Mouse (Mus musculus) stomach, postnatal 0 days (tissue): ENCODE measurements around the gene Krt4. TPM values are rescaled to one million over a fixed set of nuclear protein-coding genes. Genes with fewer than 3 reads are reported as not detected.

Experiments
- ATAC-seq: fragments of 200-750 bp; cut with Nextera tagmentation; 2 replicates; pipeline ENCODE4 v1.8.0; 2017; ENCODE audit not compliant: low FRiP score, low TSS enrichment
- DNase-seq: peaks from one replicate; pipeline ENCODE4 v3.0.0-alpha.2; 2016; ENCODE audit warnings: low spot score
- H3K27ac ChIP-seq: fragments of 300-500 bp; sonication (generic); replicated peaks from 2 replicates; pipeline ENCODE4 v1.5.1; 2014; ENCODE audit warnings: mild to moderate bottlenecking, control low read depth
- H3K27me3 ChIP-seq: fragments of 300-500 bp; sonication (generic); 2 replicates; pipeline ENCODE4 v1.6.1; 2014; ENCODE audit warnings: low read length; ENCODE audit not compliant: control insufficient read depth, insufficient read depth
- H3K36me3 ChIP-seq: fragments of 300-500 bp; sonication (generic); 2 replicates; pipeline ENCODE4 v1.6.1; 2014; ENCODE audit warnings: low read length, mixed read lengths; ENCODE audit not compliant: control insufficient read depth, insufficient read depth
- H3K4me1 ChIP-seq: fragments of 300-500 bp; sonication (generic); replicated peaks from 2 replicates; pipeline ENCODE4 v1.6.1; 2014; ENCODE audit warnings: antibody characterized with exemption; ENCODE audit not compliant: control insufficient read depth, insufficient read depth
- H3K4me2 ChIP-seq: fragments of 300-500 bp; sonication (generic); replicated peaks from 2 replicates; pipeline ENCODE4 v1.6.1; 2014; ENCODE audit warnings: low read depth, mild to moderate bottlenecking, control low read depth, moderate library complexity
- H3K4me3 ChIP-seq: fragments of 300-500 bp; sonication (generic); 2 replicates; pipeline ENCODE4 v1.5.1; 2014; ENCODE audit warnings: low read depth, low read length, control low read depth
- H3K9ac ChIP-seq: fragments of 300-500 bp; sonication (generic); 2 replicates; pipeline ENCODE4 v1.6.1; 2014; ENCODE audit warnings: mild to moderate bottlenecking, low read length, control low read depth, mixed read lengths
- H3K9me3 ChIP-seq: fragments of 300-500 bp; sonication (generic); 2 replicates; pipeline ENCODE4 v1.6.1; 2016; ENCODE audit warnings: low read length; ENCODE audit not compliant: control insufficient read depth
- CTCF ChIP-seq: IDR thresholded peaks from 2 replicates; pipeline ENCODE4 v1.5.1; 2016; ENCODE audit warnings: antibody characterized with exemption, low read depth, mild to moderate bottlenecking, moderate library complexity
- EP300 ChIP-seq: optimal IDR thresholded peaks from 2 replicates; pipeline ENCODE3; 2016; ENCODE audit warnings: antibody characterized with exemption
- WGBS: fragments of 180-500 bp; shearing (Covaris S2); extraction: QIAGEN DNeasy Blood & Tissue Kit; methylation state at CpG from one replicate; pipeline ENCODE4 v1.1.7; 2014; 5-methylcytosine and 5-hydroxymethylcytosine counted together
- polyA plus RNA-seq: library from polyadenylated mRNA; unstranded; fragments of >200 nt; fragmentation: Nextera tagmentation; extraction: Ambion mirVana; gene quantifications from 2 replicates; pipeline ENCODE4 v1.2.1, GENCODE M21; 2015

Krt4 gene
- polyA plus RNA-seq, 1 experiment from 2014 or later: 4,471 TPM

DNA sequence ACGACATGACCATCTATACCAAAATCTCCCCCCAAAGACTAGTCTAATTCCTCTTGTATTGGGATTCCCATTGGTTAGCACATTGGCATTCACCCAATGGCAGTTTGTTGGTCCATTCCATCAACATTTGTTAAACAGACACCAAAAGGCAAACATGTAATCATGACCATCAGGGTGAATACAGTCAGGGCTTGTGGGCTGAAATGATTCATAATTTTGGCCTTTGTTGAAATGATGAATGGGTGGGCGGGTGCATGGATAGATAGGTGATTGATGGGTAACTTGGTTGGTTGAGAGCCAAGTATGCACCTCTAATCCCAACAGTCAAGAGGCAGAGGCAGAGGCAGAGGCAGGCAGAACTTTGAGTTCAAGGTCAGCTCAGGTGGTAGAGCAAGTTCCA is 8.5 kb downstream of the Krt4 start:
- 68% methylated on average over 2 of the region's 2 CpGs for WGBS
- no peaks in the 10 kb centered on the region for H3K36me3 ChIP-seq
- H3K4me3 ChIP-seq: no peak overlapping the region
- no peaks in the 10 kb centered on the region for H3K9me3 ChIP-seq
- no peak for TF ChIP-seq CTCF
- no peak for TF ChIP-seq EP300
- H3K27ac ChIP-seq: no peak overlapping the region
- H3K4me2 ChIP-seq: no peak overlapping the region
- no peaks in the 10 kb centered on the region for H3K4me1 ChIP-seq
- DNase-seq (no peak), ATAC-seq (no peak)
- H3K27me3 ChIP-seq: no peaks in the 10 kb centered on the region
- no peak overlapping the region for H3K9ac ChIP-seq

DNA sequence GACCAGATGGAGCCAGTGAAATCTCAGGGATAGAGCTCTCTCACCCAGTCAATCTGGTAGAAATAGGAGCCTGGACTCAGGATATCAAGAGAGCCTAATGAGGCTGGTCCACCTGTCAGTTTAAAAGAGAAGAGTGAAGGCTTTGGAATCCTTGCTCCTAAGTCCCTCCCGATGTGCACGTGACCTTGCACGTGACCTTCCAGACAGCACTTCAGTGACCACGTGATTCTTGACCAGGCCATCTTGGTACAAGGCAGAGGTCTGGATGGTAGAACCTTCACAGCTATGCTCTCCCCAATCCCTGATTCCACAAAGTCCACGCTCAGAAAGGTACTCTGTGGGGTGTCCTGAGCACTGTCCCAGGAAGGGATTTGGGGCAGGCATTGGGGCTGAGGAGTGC is 19.7 kb downstream of the Krt4 start:
- WGBS: 81% methylated on average over 5 of the region's 5 CpGs
- H3K36me3 ChIP-seq: no peaks in the 10 kb centered on the region
- no peaks in the 10 kb centered on the region for H3K9me3 ChIP-seq
- no peaks in the 10 kb centered on the region for H3K27me3 ChIP-seq
- no peak overlapping the region for H3K4me3 ChIP-seq
- ATAC-seq (no peak), DNase-seq (no peak)
- TF ChIP-seq EP300 (no peak), CTCF (no peak)
- no peak overlapping the region for H3K9ac ChIP-seq
- no peak overlapping the region for H3K4me2 ChIP-seq
- H3K27ac ChIP-seq: no peak overlapping the region
- no peaks in the 10 kb centered on the region for H3K4me1 ChIP-seq

DNA sequence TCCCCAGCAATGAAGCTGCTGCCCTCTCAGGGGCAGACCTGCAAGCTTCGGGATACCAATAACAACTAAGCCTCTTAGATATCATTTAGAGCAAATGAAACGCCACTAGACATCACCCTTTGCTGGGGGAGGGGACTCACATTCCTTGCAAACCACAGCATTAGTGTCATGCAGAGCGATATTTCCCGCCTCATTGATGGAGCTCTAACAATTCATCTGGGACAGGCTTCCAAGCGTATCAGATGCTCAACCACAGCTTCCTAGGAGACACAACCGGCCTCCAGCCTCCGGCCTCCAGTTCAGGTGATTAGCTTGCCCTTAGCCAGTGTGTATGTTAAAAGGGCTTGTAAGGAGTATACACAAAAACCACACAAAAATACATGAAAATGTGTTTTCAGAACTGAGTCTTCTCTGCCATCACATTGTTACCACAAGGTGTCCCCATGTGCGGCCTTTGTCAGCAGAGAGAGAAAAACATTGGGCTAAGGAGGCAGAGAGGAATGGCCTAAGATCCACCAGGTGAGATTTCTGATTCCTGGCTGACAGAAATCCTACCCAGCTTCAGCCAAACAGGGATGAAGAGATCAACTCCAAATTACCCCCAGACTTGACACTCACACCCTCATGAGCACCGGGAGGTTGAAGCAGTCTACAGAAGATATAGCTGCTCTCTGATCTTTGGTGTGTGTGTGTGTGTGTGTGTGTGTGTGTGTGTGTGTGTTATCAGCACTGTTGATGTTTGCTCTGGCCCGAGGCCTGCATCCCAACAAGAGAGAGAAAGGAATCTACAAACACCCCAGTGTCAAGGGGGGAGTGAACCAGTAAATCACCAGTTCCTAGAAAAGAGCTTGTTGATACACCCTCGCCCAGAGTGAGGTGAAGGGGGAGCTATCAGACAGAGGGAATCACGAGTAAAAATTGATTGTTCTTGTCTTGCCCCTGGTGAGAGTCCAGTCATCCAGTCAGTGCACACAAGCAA is 22.1 kb downstream of the Krt4 start:
- H3K4me2 ChIP-seq: no peak overlapping the region
- H3K4me3 ChIP-seq: no peak overlapping the region
- H3K9ac ChIP-seq: no peak overlapping the region
- H3K9me3 ChIP-seq: no peaks in the 10 kb centered on the region
- peak; percentile 60; the same call in 1 of the 2 replicates for ATAC-seq
- no peaks in the 10 kb centered on the region for H3K27me3 ChIP-seq
- no peak overlapping the region for H3K27ac ChIP-seq
- no peak for TF ChIP-seq EP300
- peak; percentile 71 for TF ChIP-seq CTCF
- WGBS: 49% methylated on average over 12 of the region's 12 CpGs
- H3K4me1 ChIP-seq: no peaks in the 10 kb centered on the region
- DNase-seq: peak; percentile 28
- H3K36me3 ChIP-seq: no peaks in the 10 kb centered on the region

DNA sequence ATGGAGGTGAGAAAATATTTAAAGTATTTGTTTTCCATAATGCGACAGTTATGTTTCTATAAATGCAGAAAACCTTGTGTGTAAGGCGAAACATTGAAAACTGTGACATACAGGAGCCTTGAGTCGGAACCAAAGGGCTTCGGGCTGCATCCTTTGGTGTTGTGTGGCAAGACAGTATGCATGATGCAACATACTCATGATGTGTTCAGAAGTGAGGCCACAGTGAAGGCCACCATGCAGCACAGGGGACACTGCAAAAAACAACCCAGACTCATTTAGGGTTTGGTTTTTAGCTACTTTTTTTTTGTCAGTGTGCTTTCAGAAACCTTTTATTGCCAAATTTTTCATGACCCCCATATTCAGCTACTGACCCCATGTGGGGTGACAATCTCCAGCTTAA is 29.3 kb downstream of the Krt4 start:
- no peak for DNase-seq
- 96% methylated on average over 4 of the region's 4 CpGs for WGBS

DNA sequence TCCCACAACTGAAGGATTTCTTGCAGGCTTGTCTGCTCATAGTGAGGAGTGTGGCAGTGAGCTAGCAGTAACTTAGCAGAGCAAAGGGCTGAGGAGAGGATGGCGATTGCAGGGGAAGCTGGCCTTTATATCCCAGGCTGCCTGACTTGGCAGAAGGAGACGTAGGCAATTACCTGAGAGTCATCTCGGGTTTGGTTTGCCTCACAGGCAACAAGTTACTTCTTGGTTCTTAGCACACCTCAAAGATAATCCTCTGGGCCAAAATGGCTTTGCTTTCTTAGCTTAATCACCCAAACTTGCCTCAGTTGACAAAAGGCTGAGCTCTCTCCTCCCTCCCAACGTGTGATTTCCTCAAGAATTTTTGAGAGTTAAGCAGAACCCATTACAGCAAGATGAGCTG is 31.7 kb downstream of the Krt4 start, which contains the start of gene Krt76:
Krt76 (minus strand) TSS at position 101 of the 400 bp plus-strand sequence.
- no peak within 1 kb of the TSS for H3K4me2 ChIP-seq
- H3K9ac ChIP-seq: no peak within 1 kb of the TSS
- no peak within 1 kb of the TSS for H3K4me3 ChIP-seq
- H3K9me3 ChIP-seq: no peaks in the 10 kb centered on the region
- DNase-seq: no peak
- H3K4me1 ChIP-seq: no peaks in the 10 kb centered on the region
- no peak for ATAC-seq
- TF ChIP-seq CTCF (no peak), EP300 (no peak)
- H3K27ac ChIP-seq: no peak within 1 kb of the TSS
- WGBS: 50% methylated on average over 4 of the region's 4 CpGs
- no peaks in the 10 kb centered on the region for H3K27me3 ChIP-seq
- no peaks in the 10 kb centered on the region for H3K36me3 ChIP-seq

More for the DNA sequence above, 29.3 kb downstream of the Krt4 start:
- no peaks in the 10 kb centered on the region for H3K27me3 ChIP-seq
- H3K9me3 ChIP-seq: no peaks in the 10 kb centered on the region
- no peak overlapping the region for H3K4me3 ChIP-seq
- no peak overlapping the region for H3K9ac ChIP-seq
- TF ChIP-seq CTCF: no peak
- TF ChIP-seq EP300: no peak
- H3K27ac ChIP-seq: no peak overlapping the region
- H3K4me1 ChIP-seq: no peaks in the 10 kb centered on the region
- H3K36me3 ChIP-seq: no peaks in the 10 kb centered on the region
- no peak overlapping the region for H3K4me2 ChIP-seq
- ATAC-seq: no peak

DNA sequence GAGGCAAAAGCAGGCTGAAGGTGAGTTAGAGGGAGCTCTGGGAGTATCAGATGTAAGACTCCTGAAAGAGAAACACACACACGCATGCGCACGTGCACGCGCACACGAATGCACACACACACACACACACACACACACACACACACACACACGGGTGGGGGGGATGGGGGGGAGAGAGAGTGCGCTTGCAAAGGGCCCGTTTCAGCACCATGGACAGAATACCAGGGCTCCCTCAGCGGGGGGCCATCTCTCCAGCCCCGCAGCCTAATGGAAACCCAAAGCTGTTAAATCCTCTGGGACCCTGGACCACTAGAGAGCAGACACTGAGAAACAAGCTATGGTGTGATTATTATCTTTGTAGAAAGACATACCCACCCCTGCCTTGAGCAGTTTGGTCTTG is 44.8 kb downstream of the Krt4 start:
- H3K9ac ChIP-seq: no peak overlapping the region
- TF ChIP-seq CTCF: no peak
- no peak for TF ChIP-seq EP300
- no peak overlapping the region for H3K4me3 ChIP-seq
- no peaks in the 10 kb centered on the region for H3K27me3 ChIP-seq
- H3K36me3 ChIP-seq: no peaks in the 10 kb centered on the region
- H3K4me1 ChIP-seq: no peaks in the 10 kb centered on the region
- DNase-seq: peak; percentile 54
- no peak for ATAC-seq
- WGBS: 22% methylated on average over 11 of the region's 11 CpGs
- H3K9me3 ChIP-seq: no peaks in the 10 kb centered on the region
- H3K4me2 ChIP-seq: no peak overlapping the region
- H3K27ac ChIP-seq: no peak overlapping the region
